Mouse (Mus musculus) MEL (cell line): ENCODE data around the gene Rasgef1b. TPM values are rescaled to one million over a fixed set of nuclear protein-coding genes. Genes with fewer than 3 reads are reported as not detected.

Experiments used
- DNase-seq: peaks from one replicate; pipeline ENCODE4 v3.0.0; 2011; ENCODE audit warnings: low read depth, low spot score
- H3K27ac ChIP-seq: 2 replicates; pipeline ENCODE4 v1.5.1; 2012; ENCODE audit warnings: low read depth, mild to moderate bottlenecking, control low read depth, low read length, moderate library complexity; ENCODE audit not compliant: control insufficient read depth
- H3K27me3 ChIP-seq, 2 experiments: fragments of 150-350 bp in 1 of 2; sonication (generic) in 1 of 2; 2 replicates each; pipeline ENCODE4 v1.6.1; 2012; ENCODE audit warnings: low read length in 2 of 2, mild to moderate bottlenecking in 2 of 2, improper control_type of control experiment in 1 of 2, moderate library complexity in 1 of 2; ENCODE audit not compliant: insufficient read depth in 2 of 2, control insufficient read depth in 1 of 2
- H3K36me3 ChIP-seq, 2 experiments: 2 replicates each; pipeline ENCODE4 v1.6.1; 2012 to 2014; ENCODE audit warnings: low read length in 2 of 2, improper control_type of control experiment in 1 of 2, inconsistent platforms in 1 of 2, mild to moderate bottlenecking in 1 of 2; ENCODE audit not compliant: insufficient read depth in 2 of 2, control insufficient read depth in 1 of 2
- H3K4me1 ChIP-seq, 2 experiments: fragments of 150-350 bp in 1 of 2; sonication (generic) in 1 of 2; 2 replicates each; pipeline ENCODE4 v1.6.1; 2012; ENCODE audit warnings: low read length in 2 of 2, improper control_type of control experiment in 1 of 2, mild to moderate bottlenecking in 1 of 2; ENCODE audit not compliant: insufficient read depth in 2 of 2, control insufficient read depth in 1 of 2
- H3K4me3 ChIP-seq, 2 experiments: fragments of 150-350 bp in 1 of 2; sonication (generic) in 1 of 2; 2 replicates each; pipeline ENCODE4 v1.5.1; 2012; ENCODE audit warnings: low read depth in 2 of 2, low read length in 2 of 2, mild to moderate bottlenecking in 2 of 2, moderate library complexity in 2 of 2, control low read depth in 1 of 2, improper control_type of control experiment in 1 of 2; ENCODE audit not compliant: control insufficient read depth in 1 of 2, insufficient read depth in 1 of 2
- H3K79me2 ChIP-seq: 2 replicates; pipeline ENCODE4 v1.6.1; 2012; ENCODE audit warnings: mild to moderate bottlenecking, low read length, moderate library complexity; ENCODE audit not compliant: control insufficient read depth, poor library complexity, insufficient read depth
- H3K9ac ChIP-seq: 2 replicates; pipeline ENCODE4 v1.6.1; 2012; ENCODE audit warnings: low read depth, mild to moderate bottlenecking, control low read depth, low read length, moderate library complexity; ENCODE audit not compliant: control insufficient read depth, poor library complexity, severe bottlenecking
- H3K9me3 ChIP-seq: fragments of 150-350 bp; sonication (generic); replicated peaks from 2 replicates; pipeline ENCODE4 v1.6.1; 2012; ENCODE audit warnings: mild to moderate bottlenecking, low read length, improper control_type of control experiment, moderate library complexity; ENCODE audit not compliant: insufficient read depth
- BHLHE40 ChIP-seq: IDR thresholded peaks from 2 replicates; pipeline ENCODE4 v1.6.1; 2012; ENCODE audit warnings: low read depth, mild to moderate bottlenecking, inconsistent platforms, low read length, improper control_type of control experiment, borderline replicate concordance
- CHD2 ChIP-seq: IDR thresholded peaks from 2 replicates; pipeline ENCODE4 v1.6.1; 2011; ENCODE audit warnings: low read length, improper control_type of control experiment
- E2F4 ChIP-seq: IDR thresholded peaks from 2 replicates; pipeline ENCODE4 v1.6.1; 2011; ENCODE audit warnings: low read depth, low read length, improper control_type of control experiment, borderline replicate concordance
- ETS1 ChIP-seq: IDR thresholded peaks from 2 replicates; pipeline ENCODE4 v1.6.1; 2012; ENCODE audit warnings: low read depth, mild to moderate bottlenecking, inconsistent platforms, low read length, improper control_type of control experiment, moderate library complexity
- HCFC1 ChIP-seq: IDR thresholded peaks from 2 replicates; pipeline ENCODE4 v1.6.1; 2012; ENCODE audit warnings: low read depth, mild to moderate bottlenecking, inconsistent platforms, low read length, improper control_type of control experiment, moderate library complexity
- JUND ChIP-seq: IDR thresholded peaks from 2 replicates; pipeline ENCODE4 v1.6.1; 2011; ENCODE audit warnings: low read depth, mild to moderate bottlenecking, improper control_type of control experiment, low read length
- MAX ChIP-seq: IDR thresholded peaks from 2 replicates; pipeline ENCODE4 v1.6.1; 2011; ENCODE audit warnings: low read length, improper control_type of control experiment
- MEF2A ChIP-seq: IDR thresholded peaks from 2 replicates; pipeline ENCODE4 v1.6.1; 2014; ENCODE audit warnings: low read depth, mild to moderate bottlenecking, inconsistent platforms, low read length, improper control_type of control experiment; ENCODE audit not compliant: poor library complexity, insufficient replicate concordance, severe bottlenecking; ENCODE audit errors: extremely low read depth
- MXI1 ChIP-seq: IDR thresholded peaks from 2 replicates; pipeline ENCODE4 v1.6.1; 2011; ENCODE audit warnings: mild to moderate bottlenecking, low read depth, low read length, improper control_type of control experiment
- MYC ChIP-seq: IDR thresholded peaks from 2 replicates; pipeline ENCODE4 v1.6.1; 2011; ENCODE audit warnings: low read depth, mild to moderate bottlenecking, low read length, improper control_type of control experiment, moderate library complexity
- POLR2AphosphoS2 ChIP-seq: IDR thresholded peaks from 2 replicates; pipeline ENCODE4 v1.6.1; 2011; ENCODE audit warnings: low read length, improper control_type of control experiment
- POLR2AphosphoS5 ChIP-seq: IDR thresholded peaks from 2 replicates; pipeline ENCODE4 v1.6.1; 2012; ENCODE audit warnings: low read depth, borderline replicate concordance, mild to moderate bottlenecking, inconsistent platforms, low read length, moderate library complexity, mixed read lengths
- RCOR1 ChIP-seq: IDR thresholded peaks from 2 replicates; pipeline ENCODE4 v1.6.1; 2012; ENCODE audit warnings: low read depth, mild to moderate bottlenecking, inconsistent platforms, low read length, improper control_type of control experiment
- SIN3A ChIP-seq: IDR thresholded peaks from 2 replicates; pipeline ENCODE4 v1.6.1; 2012; ENCODE audit warnings: low read length, improper control_type of control experiment, inconsistent platforms
- SMC3 ChIP-seq: IDR thresholded peaks from 2 replicates; pipeline ENCODE4 v1.6.1; 2011; ENCODE audit warnings: low read depth, low read length, improper control_type of control experiment
- TBP ChIP-seq: IDR thresholded peaks from 2 replicates; pipeline ENCODE4 v1.8.0; 2011; ENCODE audit warnings: low read depth, low read length, improper control_type of control experiment
- TCF12 ChIP-seq: IDR thresholded peaks from 2 replicates; pipeline ENCODE4 v1.6.1; 2014; ENCODE audit warnings: low read depth, mild to moderate bottlenecking, inconsistent platforms, low read length, improper control_type of control experiment, moderate library complexity
- UBTF ChIP-seq: IDR thresholded peaks from 2 replicates; pipeline ENCODE4 v1.6.1; 2012; ENCODE audit warnings: low read depth, mild to moderate bottlenecking, inconsistent platforms, low read length, improper control_type of control experiment, moderate library complexity, borderline replicate concordance; ENCODE audit not compliant: insufficient read depth
- USF1 ChIP-seq: IDR thresholded peaks from 2 replicates; pipeline ENCODE4 v1.6.1; 2014; ENCODE audit warnings: low read depth, mild to moderate bottlenecking, inconsistent platforms, low read length, improper control_type of control experiment, moderate library complexity
- USF2 ChIP-seq, 2 experiments: IDR thresholded peaks; 2 replicates each; pipeline ENCODE4 v1.6.1; 2011 to 2012; ENCODE audit warnings: improper control_type of control experiment in 2 of 2, low read length in 2 of 2, borderline replicate concordance in 1 of 2, inconsistent platforms in 1 of 2, low read depth in 1 of 2, mild to moderate bottlenecking in 1 of 2; ENCODE audit not compliant: insufficient read depth in 1 of 2
- ZC3H11A ChIP-seq: IDR thresholded peaks from 2 replicates; pipeline ENCODE4 v1.6.1; 2012; ENCODE audit warnings: low read depth, mild to moderate bottlenecking, inconsistent platforms, low read length, improper control_type of control experiment
- ZKSCAN1 ChIP-seq: IDR thresholded peaks from 2 replicates; pipeline ENCODE4 v1.6.1; 2012; ENCODE audit warnings: low read depth, mild to moderate bottlenecking, inconsistent platforms, low read length, improper control_type of control experiment, moderate library complexity
- ZNF384 ChIP-seq: IDR thresholded peaks from 2 replicates; pipeline ENCODE4 v1.6.1; 2012; ENCODE audit warnings: low read depth, mild to moderate bottlenecking, inconsistent platforms, low read length, improper control_type of control experiment
- polyA plus RNA-seq, 2 experiments: library from polyadenylated mRNA; stranded (reverse) in 1 of 2; unstranded in 1 of 2; fragments of >175 nt in 1 of 2; fragments of >200 nt in 1 of 2; gene quantifications; 2 replicates each; pipeline versions ENCODE4 v1.2.1 to v1.2.4; 2012; ENCODE audit warnings: low replicate concordance in 2 of 2, low read depth in 1 of 2; ENCODE audit not compliant: insufficient read length in 2 of 2, insufficient read depth in 1 of 2, missing spikeins in 1 of 2
- total RNA-seq: library from RNA; depleted of rRNA; stranded (reverse); fragments of 300-350 nt; gene quantifications from 2 replicates; pipeline ENCODE4 v1.2.3, GENCODE M21; 2012

Gene Rasgef1b
- total and polyA plus RNA-seq, 3 experiments: not detected

DNA sequence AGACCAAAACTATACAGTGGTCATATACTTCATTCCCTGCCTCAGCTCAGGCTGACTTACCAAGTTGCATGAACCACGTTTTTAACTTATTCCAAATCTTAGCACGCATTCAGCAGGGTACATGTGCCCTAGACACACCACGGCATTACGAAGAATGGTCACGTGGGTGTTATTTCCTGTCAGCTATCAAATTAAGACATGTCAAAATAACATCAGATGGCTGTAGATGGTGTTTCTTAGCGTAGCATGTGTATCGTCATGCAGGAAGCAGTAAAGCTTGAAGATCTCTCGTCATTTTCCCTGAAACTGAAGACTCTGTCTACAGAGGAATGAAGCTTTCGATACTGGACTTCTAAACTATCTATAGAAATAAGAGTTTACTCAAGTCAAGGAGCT is 251.4 kb downstream of the Rasgef1b start:
- TF ChIP-seq POLR2AphosphoS2: no peak
- no peak for TF ChIP-seq SIN3A
- TF ChIP-seq USF1: no peak
- TF ChIP-seq MEF2A: no peak
- no peak for TF ChIP-seq ZKSCAN1
- TF ChIP-seq UBTF: no peak
- no peak for TF ChIP-seq ZNF384
- no peak for TF ChIP-seq USF2 (IDR thresholded peaks at IDR 0.05; ENCODE audit: borderline replicate concordance in 1 of 2, insufficient read depth in 1 of 2, low read depth in 1 of 2, low read length in 2 of 2)
- TF ChIP-seq SMC3: no peak
- TF ChIP-seq RCOR1: no peak
- no peak for TF ChIP-seq ETS1
- Histone ChIP-seq H3K9ac (no peak overlapping the region), H3K27ac (no peak overlapping the region), H3K4me1 (no peaks in the 10 kb centered on the region), H3K9me3 (no peaks in the 10 kb centered on the region), H3K4me3 (no peak overlapping the region), H3K27me3 (no peaks in the 10 kb centered on the region), H3K36me3 (no peaks in the 10 kb centered on the region), H3K79me2 (no peaks in the 10 kb centered on the region)
- DNase-seq: no peak

GRCm38 (mm10) chr5:99476640-99477419 is 252.0 kb downstream of the Rasgef1b start:
- TF ChIP-seq ETS1 (no peak), BHLHE40 (no peak), MYC (no peak), JUND (no peak), TCF12 (no peak), CHD2 (no peak), USF1 (no peak), MXI1 (no peak), E2F4 (no peak), TBP (no peak), UBTF (no peak), HCFC1 (no peak), ZNF384 (no peak), POLR2AphosphoS5 (no peak), ZC3H11A (no peak), MAX (no peak)
- Histone ChIP-seq H3K4me3 (no peak overlapping the region), H3K4me1 (no peaks in the 10 kb centered on the region)

More at GRCm38 (mm10) chr5:99476640-99477419, 252.0 kb downstream of the Rasgef1b start:
- Histone ChIP-seq H3K36me3 (no peaks in the 10 kb centered on the region), H3K27me3 (no peaks in the 10 kb centered on the region), H3K9me3 (no peaks in the 10 kb centered on the region), H3K9ac (no peak overlapping the region), H3K27ac (no peak overlapping the region), H3K79me2 (no peaks in the 10 kb centered on the region)
- DNase-seq: no peak
